Mouse (Mus musculus) lung, embryonic 14.5 days (tissue): ENCODE results near the gene Gm14440. TPM values are rescaled to one million over a fixed set of nuclear protein-coding genes. Genes with fewer than 3 reads are reported as not detected.
"Not testable (repeated sequence)": the region's sequence is repeated elsewhere in the genome, so short reads cannot be mapped to it uniquely, and the experiment has no call there.

ENCODE experiments used
- ATAC-seq: fragments of 200-750 bp; cut with Nextera tagmentation; 2 replicates; pipeline ENCODE4 v1.8.0; 2017; ENCODE audit warnings: mild to moderate bottlenecking, moderate TSS enrichment, moderate library complexity; ENCODE audit not compliant: insufficient read depth
- DNase-seq: peaks from one replicate; pipeline ENCODE4 v3.0.0-alpha.2; 2015
- H3K27ac ChIP-seq: fragments of 300-500 bp; sonication (generic); 2 replicates; pipeline ENCODE4 v1.5.1; 2014; ENCODE audit warnings: low read depth, mild to moderate bottlenecking, moderate library complexity
- H3K27me3 ChIP-seq: fragments of 300-500 bp; sonication (generic); 2 replicates; pipeline ENCODE4 v1.6.1; 2014; ENCODE audit warnings: low read length, control low read depth; ENCODE audit not compliant: insufficient read depth
- H3K36me3 ChIP-seq: fragments of 300-500 bp; sonication (generic); 2 replicates; pipeline ENCODE4 v1.6.1; 2014; ENCODE audit warnings: control low read depth; ENCODE audit not compliant: insufficient read depth
- H3K4me1 ChIP-seq: fragments of 300-500 bp; sonication (generic); 2 replicates; pipeline ENCODE4 v1.6.1; 2014; ENCODE audit warnings: antibody characterized with exemption, control low read depth; ENCODE audit not compliant: insufficient read depth
- H3K4me2 ChIP-seq: fragments of 300-500 bp; sonication (generic); 2 replicates; pipeline ENCODE4 v1.6.1; 2014; ENCODE audit warnings: mild to moderate bottlenecking
- H3K4me3 ChIP-seq: fragments of 300-500 bp; sonication (generic); 2 replicates; pipeline ENCODE4 v1.5.1; 2014; ENCODE audit warnings: low read depth, low read length
- H3K9ac ChIP-seq: fragments of 300-500 bp; sonication (generic); 2 replicates; pipeline ENCODE4 v1.6.1; 2014
- H3K9me3 ChIP-seq: fragments of 300-500 bp; sonication (generic); 2 replicates; pipeline ENCODE4 v1.6.1; 2016; ENCODE audit warnings: low read depth, low read length, control low read depth
- WGBS: fragments of 180-500 bp; shearing (Covaris S2); extraction: QIAGEN DNeasy Blood & Tissue Kit; methylation state at CpG from one replicate; pipeline ENCODE4 v1.1.7; 2014; 5-methylcytosine and 5-hydroxymethylcytosine counted together
- polyA plus RNA-seq: library from polyadenylated mRNA; unstranded; fragments of >200 nt; fragmentation: Nextera tagmentation; extraction: Ambion mirVana; gene quantifications from 2 replicates; pipeline ENCODE4 v1.2.1, GENCODE M21; 2014

Gm14440 gene
- 5.5 and 5.9 TPM in 2 replicates for polyA plus RNA-seq

- not testable (repeated sequence) for DNase-seq, H3K9me3 ChIP-seq, ATAC-seq, H3K4me2 ChIP-seq, H3K27ac ChIP-seq, H3K9ac ChIP-seq, H3K27me3 ChIP-seq, H3K36me3 ChIP-seq, H3K4me1 ChIP-seq, H3K4me3 ChIP-seq
- no CpG with 5 or more reads among the region's 6 CpGs for WGBS
These were observed at the start of gene Gm14440 for GRCm38 (mm10) chr2:175274825-175275224. Gm14440 (plus strand) TSS chr2:175275125.

Other genes starting within 250 kb of the Gm14440 start
- 0.89 and 1.0 TPM in 2 replicates for gene Gm14393, start 207.3 kb upstream of the Gm14440 start, polyA plus RNA-seq
- 7.4 and 8.7 TPM in 2 replicates for gene Gm14399, start 133.1 kb upstream of the Gm14440 start, polyA plus RNA-seq
- gene Gm14443, start 99.3 kb upstream of the Gm14440 start, polyA plus RNA-seq = 0.62 and 0.89 TPM in 2 replicates
- 5.7 and 11.1 TPM in 2 replicates for gene Gm14391, start 68.2 kb upstream of the Gm14440 start, polyA plus RNA-seq
- gene Gm4631, start 63.1 kb downstream of the Gm14440 start, polyA plus RNA-seq = 23.8 and 24.0 TPM in 2 replicates
- gene Zfp968, start 97.3 kb downstream of the Gm14440 start, polyA plus RNA-seq = 5.4 and 7.2 TPM in 2 replicates
- 11.5 and 12.7 TPM in 2 replicates for gene Gm4724, start 160.7 kb downstream of the Gm14440 start, polyA plus RNA-seq
- gene Zfp965, start 194.9 kb downstream of the Gm14440 start, polyA plus RNA-seq = 6.6 and 8.4 TPM in 2 replicates